Mouse (Mus musculus): ENCODE data around the gene Vstm5. TPM values are rescaled to one million over a fixed set of nuclear protein-coding genes. Genes with fewer than 3 reads are reported as not detected.
A peak's percentile ranks its signal among the peaks of the same experiment; 100 is the strongest.

Vstm5 gene
- polyA plus RNA-seq, 1 experiment from 2014 or later: 9.9 TPM

- H3K36me3 ChIP-seq: peaks cover 75% of the 10 kb centered on the region
- no peak overlapping the region for H3K27ac ChIP-seq
- no peak overlapping the region for H3K9ac ChIP-seq (replicated peaks)
- H3K27me3 ChIP-seq: no peaks in the 10 kb centered on the region
- no peak overlapping the region for H3K4me3 ChIP-seq (replicated peaks)
- H3K4me1 ChIP-seq (replicated peaks): peaks cover 14% of the 10 kb centered on the region
- H3K4me2 ChIP-seq (replicated peaks): no peak overlapping the region
- ATAC-seq: no peak
- WGBS: 89% methylated on average over 2 of the region's 2 CpGs
- no peaks in the 10 kb centered on the region for H3K9me3 ChIP-seq
Observed at GRCm38 (mm10) chr9:15273981-15274380, 35.1 kb downstream of the Vstm5 start.

- Histone ChIP-seq H3K36me3 (peaks cover 46% of the 10 kb centered on the region), H3K4me3 (replicated peaks) (no peak overlapping the region), H3K27ac (no peak overlapping the region), H3K9me3 (no peaks in the 10 kb centered on the region), H3K4me1 (replicated peaks) (peaks cover 28% of the 10 kb centered on the region), H3K27me3 (no peaks in the 10 kb centered on the region), H3K9ac (replicated peaks) (no peak overlapping the region), H3K4me2 (replicated peaks) (no peak overlapping the region)
- no peak for ATAC-seq
- WGBS: 94% methylated on average over 4 of the region's 4 CpGs
Observed at GRCm38 (mm10) chr9:15276855-15277254, 38.0 kb downstream of the Vstm5 start.

- Histone ChIP-seq H3K4me2 (replicated peaks) (no peak overlapping the region; the same call in 1 of the 2 replicates), H3K9ac (replicated peaks) (0 out of 2 replicates have a peak overlapping the region, but pooled peaks have one; percentile 99), H3K4me3 (replicated peaks) (peak overlapping the region; percentile 98), H3K36me3 (peaks cover 31% of the 10 kb centered on the region), H3K9me3 (no peaks in the 10 kb centered on the region), H3K27ac (no peak overlapping the region), H3K4me1 (replicated peaks) (peaks cover 28% of the 10 kb centered on the region), H3K27me3 (no peaks in the 10 kb centered on the region)
- no peak for ATAC-seq
- WGBS: 95% methylated on average over 3 of the region's 3 CpGs
Observed at GRCm38 (mm10) chr9:15278343-15278742, 39.5 kb downstream of the Vstm5 start.

- ATAC-seq: no peak
- Histone ChIP-seq H3K27ac (peak overlapping the region; percentile 88), H3K36me3 (peaks cover 23% of the 10 kb centered on the region), H3K9ac (replicated peaks) (peak overlapping the region; percentile 99), H3K4me3 (replicated peaks) (peak overlapping the region; percentile 98), H3K9me3 (no peaks in the 10 kb centered on the region), H3K27me3 (no peaks in the 10 kb centered on the region), H3K4me1 (replicated peaks) (peaks cover 28% of the 10 kb centered on the region), H3K4me2 (replicated peaks) (peak overlapping the region; percentile 87)
- WGBS: 10% methylated on average over 19 of the region's 19 CpGs
Observed at GRCm38 (mm10) chr9:15279139-15279648, 40.3 kb downstream of the Vstm5 start.

GRCm38 (mm10) chr9:15279649-15280490 lies 41.0 kb downstream of the Vstm5 start, which contains the start of gene Med17:
Med17 (minus strand) TSS chr9:15279931.
- peak within 1 kb of the TSS; percentile 87 for H3K4me2 ChIP-seq (replicated peaks)
- 1% methylated on average over 57 of the region's 57 CpGs for WGBS
- H3K36me3 ChIP-seq: peaks cover 19% of the 10 kb centered on the region
- H3K4me3 ChIP-seq (replicated peaks): peak within 1 kb of the TSS; percentile 98
- H3K4me1 ChIP-seq (replicated peaks): peaks cover 28% of the 10 kb centered on the region
- peak within 1 kb of the TSS; percentile 99 for H3K9ac ChIP-seq (replicated peaks)
- no peaks in the 10 kb centered on the region for H3K9me3 ChIP-seq
- ATAC-seq: peak; percentile 98
- H3K27me3 ChIP-seq: no peaks in the 10 kb centered on the region
- peak within 1 kb of the TSS; percentile 88 for H3K27ac ChIP-seq

GRCm38 (mm10) chr9:15280491-15280879 lies 41.6 kb downstream of the Vstm5 start:
- peak overlapping the region; percentile 15; the same call in 1 of the 2 replicates for H3K27ac ChIP-seq

GRCm38 (mm10) chr9:15285443-15285842 lies 46.6 kb downstream of the Vstm5 start:
- 69% methylated on average over 3 of the region's 3 CpGs for WGBS
- no peak for ATAC-seq
- no peak overlapping the region for H3K27ac ChIP-seq
- peaks cover 24% of the 10 kb centered on the region for H3K36me3 ChIP-seq
- H3K4me3 ChIP-seq (replicated peaks): no peak overlapping the region
- H3K4me2 ChIP-seq (replicated peaks): no peak overlapping the region
- no peak overlapping the region for H3K9ac ChIP-seq (replicated peaks)
- peaks cover 9% of the 10 kb centered on the region for H3K4me1 ChIP-seq (replicated peaks)
- H3K9me3 ChIP-seq: no peaks in the 10 kb centered on the region
- no peaks in the 10 kb centered on the region for H3K27me3 ChIP-seq

More at GRCm38 (mm10) chr9:15280491-15280879, 41.6 kb downstream of the Vstm5 start:
- Histone ChIP-seq H3K4me3 (replicated peaks) (peak overlapping the region; percentile 98), H3K36me3 (peaks cover 15% of the 10 kb centered on the region), H3K4me1 (replicated peaks) (peaks cover 28% of the 10 kb centered on the region), H3K9ac (replicated peaks) (peak overlapping the region; percentile 78), H3K9me3 (no peaks in the 10 kb centered on the region), H3K27me3 (no peaks in the 10 kb centered on the region), H3K4me2 (replicated peaks) (peak overlapping the region; percentile 87)
- 42% methylated on average over 5 of the region's 5 CpGs for WGBS
- ATAC-seq: peak; percentile 9

- H3K9me3 ChIP-seq: no peaks in the 10 kb centered on the region
- no peak overlapping the region for H3K9ac ChIP-seq (replicated peaks)
- H3K4me2 ChIP-seq (replicated peaks): no peak overlapping the region
- peaks cover 28% of the 10 kb centered on the region for H3K36me3 ChIP-seq
- ATAC-seq: no peak
- H3K27ac ChIP-seq: no peak overlapping the region
- H3K4me1 ChIP-seq (replicated peaks): no peaks in the 10 kb centered on the region
- H3K27me3 ChIP-seq: no peaks in the 10 kb centered on the region
- H3K4me3 ChIP-seq (replicated peaks): no peak overlapping the region
- 49% methylated on average over 6 of the region's 6 CpGs for whole genome bisulfite sequencing
Observed at GRCm38 (mm10) chr9:15287846-15288245, 49.0 kb downstream of the Vstm5 start.

GRCm38 (mm10) chr9:15288402-15288801 lies 49.6 kb downstream of the Vstm5 start:
- H3K4me2 ChIP-seq (replicated peaks): no peak overlapping the region
- ATAC-seq: no peak
- H3K27me3 ChIP-seq: no peaks in the 10 kb centered on the region
- 90% methylated on average over 3 of the region's 3 CpGs for WGBS
- no peaks in the 10 kb centered on the region for H3K4me1 ChIP-seq (replicated peaks)
- H3K9me3 ChIP-seq: no peaks in the 10 kb centered on the region
- H3K9ac ChIP-seq (replicated peaks): no peak overlapping the region
- no peak overlapping the region for H3K27ac ChIP-seq
- H3K4me3 ChIP-seq (replicated peaks): no peak overlapping the region
- peaks cover 28% of the 10 kb centered on the region for H3K36me3 ChIP-seq

GRCm38 (mm10) chr9:15289251-15289650 lies 50.4 kb downstream of the Vstm5 start:
- Histone ChIP-seq H3K27ac (no peak overlapping the region), H3K9ac (replicated peaks) (no peak overlapping the region), H3K4me3 (replicated peaks) (no peak overlapping the region), H3K36me3 (peaks cover 31% of the 10 kb centered on the region), H3K4me2 (replicated peaks) (no peak overlapping the region), H3K4me1 (replicated peaks) (no peaks in the 10 kb centered on the region), H3K9me3 (no peaks in the 10 kb centered on the region), H3K27me3 (no peaks in the 10 kb centered on the region)
- no peak for ATAC-seq
- 88% methylated on average over 6 of the region's 6 CpGs for WGBS

- no peak overlapping the region for H3K4me3 ChIP-seq (replicated peaks)
- no peaks in the 10 kb centered on the region for H3K9me3 ChIP-seq
- H3K4me2 ChIP-seq (replicated peaks): no peak overlapping the region
- no peaks in the 10 kb centered on the region for H3K4me1 ChIP-seq (replicated peaks)
- no peak for ATAC-seq
- no peaks in the 10 kb centered on the region for H3K27me3 ChIP-seq
- peaks cover 3% of the 10 kb centered on the region; the same call in 1 of the 2 replicates for H3K36me3 ChIP-seq
- H3K27ac ChIP-seq: no peak overlapping the region
- 89% methylated on average over 7 of the region's 7 CpGs for WGBS
- H3K9ac ChIP-seq (replicated peaks): no peak overlapping the region
Observed at GRCm38 (mm10) chr9:15297112-15297511, 58.3 kb downstream of the Vstm5 start.

- ATAC-seq: no peak
- no peak overlapping the region for H3K9ac ChIP-seq (replicated peaks)
- H3K4me1 ChIP-seq (replicated peaks): no peaks in the 10 kb centered on the region
- no peak overlapping the region for H3K4me3 ChIP-seq (replicated peaks)
- H3K36me3 ChIP-seq: peaks cover 3% of the 10 kb centered on the region; the same call in 1 of the 2 replicates
- WGBS: 64% methylated on average over 2 of the region's 2 CpGs
- no peak overlapping the region for H3K27ac ChIP-seq
- H3K9me3 ChIP-seq: no peaks in the 10 kb centered on the region
- no peak overlapping the region for H3K4me2 ChIP-seq (replicated peaks)
- no peaks in the 10 kb centered on the region for H3K27me3 ChIP-seq
Observed at GRCm38 (mm10) chr9:15298451-15298850, 59.6 kb downstream of the Vstm5 start.

Data from midbrain, embryonic 13.5 days (tissue).